Mouse (Mus musculus) forebrain, embryonic 12.5 days (tissue): ENCODE measurements around the gene Exosc5. TPM values are rescaled to one million over a fixed set of nuclear protein-coding genes. Genes with fewer than 3 reads are reported as not detected.

Source experiments
- ATAC-seq: fragments of 200-750 bp; cut with Nextera tagmentation; 2 replicates; pipeline ENCODE4 v1.8.0; 2017; ENCODE audit warnings: moderate TSS enrichment; ENCODE audit not compliant: low FRiP score
- H3K27ac ChIP-seq: fragments of 300-500 bp; sonication (generic); 2 replicates; pipeline ENCODE4 v1.5.1; 2016; ENCODE audit warnings: mild to moderate bottlenecking
- H3K27me3 ChIP-seq: fragments of 300-500 bp; sonication (generic); 2 replicates; pipeline ENCODE4 v1.6.1; 2016; ENCODE audit warnings: mild to moderate bottlenecking
- H3K36me3 ChIP-seq: fragments of 300-500 bp; sonication (generic); replicated peaks from 2 replicates; pipeline ENCODE4 v1.6.1; 2016; ENCODE audit warnings: mild to moderate bottlenecking
- H3K4me1 ChIP-seq: fragments of 300-500 bp; sonication (generic); 2 replicates; pipeline ENCODE4 v1.6.1; 2016
- H3K4me2 ChIP-seq: fragments of 300-500 bp; sonication (generic); 2 replicates; pipeline ENCODE4 v1.6.1; 2016; ENCODE audit warnings: mild to moderate bottlenecking, moderate library complexity
- H3K4me3 ChIP-seq: fragments of 300-500 bp; sonication (generic); replicated peaks from 2 replicates; pipeline ENCODE4 v1.5.1; 2016; ENCODE audit warnings: mild to moderate bottlenecking
- H3K9ac ChIP-seq: fragments of 300-500 bp; sonication (generic); 2 replicates; pipeline ENCODE4 v1.6.1; 2016; ENCODE audit warnings: mild to moderate bottlenecking
- H3K9me3 ChIP-seq: fragments of 300-500 bp; sonication (generic); 2 replicates; pipeline ENCODE4 v1.6.1; 2016
- WGBS: fragments of 180-500 bp; shearing (Covaris S2); methylation state at CpG from one replicate; pipeline ENCODE4 v1.1.7; 2016; 5-methylcytosine and 5-hydroxymethylcytosine counted together
- polyA plus RNA-seq: library from polyadenylated mRNA; unstranded; fragments of >200 nt; fragmentation: Nextera tagmentation; extraction: Ambion mirVana; gene quantifications from 2 replicates; pipeline ENCODE4 v1.2.1, GENCODE M21; 2016

Exosc5 gene
- polyA plus RNA-seq, 1 experiment from 2014 or later = 51.1 TPM

DNA sequence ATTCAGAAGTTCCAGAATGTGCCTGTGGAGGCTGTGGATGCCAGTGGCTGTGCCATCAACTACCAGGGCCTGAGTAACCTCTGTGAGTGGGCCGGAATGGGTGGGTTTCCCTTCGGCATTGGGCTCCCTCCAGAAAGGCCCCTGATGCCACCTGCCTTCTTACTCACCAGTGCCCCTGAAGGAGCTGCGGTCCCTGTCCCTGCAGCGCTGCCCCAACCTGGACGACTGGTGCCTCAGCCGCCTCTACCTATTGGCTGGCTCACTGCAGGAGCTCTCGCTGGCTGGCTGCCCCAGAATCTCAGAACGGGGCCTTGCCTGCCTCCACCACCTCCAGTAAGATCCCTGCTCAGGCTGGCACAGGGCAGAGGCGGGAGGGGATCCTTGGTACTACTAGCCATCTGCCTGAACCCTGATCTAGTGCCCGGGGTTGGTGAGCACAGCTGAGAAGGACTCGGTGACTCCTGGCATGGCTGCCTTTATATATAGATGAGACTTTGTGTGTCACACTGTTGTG is 35.0 kb upstream of the Exosc5 start:
- ATAC-seq = no peak
- Histone ChIP-seq H3K27ac (no peak overlapping the region), H3K27me3 (peaks cover 23% of the 10 kb centered on the region), H3K9me3 (no peaks in the 10 kb centered on the region), H3K9ac (no peak overlapping the region), H3K4me1 (peaks cover 20% of the 10 kb centered on the region), H3K36me3 (peaks cover 15% of the 10 kb centered on the region; the same call in 1 of the 2 replicates), H3K4me2 (no peak overlapping the region), H3K4me3 (no peak overlapping the region)
- WGBS = 88% methylated on average over 11 of the region's 11 CpGs

DNA sequence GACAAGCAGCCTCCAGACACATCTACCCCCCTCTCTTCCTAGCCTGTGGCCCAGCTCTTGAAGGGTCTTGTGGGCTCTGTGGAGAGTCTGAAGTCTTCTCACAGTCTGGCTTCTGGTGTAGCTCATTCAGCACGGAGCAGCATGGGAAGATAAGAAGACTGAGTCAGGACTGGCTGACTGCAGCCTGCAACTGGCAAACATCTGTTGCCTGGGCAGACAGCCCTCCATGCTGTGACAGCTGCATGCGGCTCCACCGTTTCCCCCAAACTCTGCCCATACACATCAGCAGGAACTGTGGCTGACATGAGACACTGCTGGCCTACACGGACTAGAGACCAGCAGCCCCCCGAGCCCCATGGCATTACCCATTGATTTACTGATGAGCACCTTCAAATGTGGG is 34.1 kb upstream of the Exosc5 start:
- Histone ChIP-seq H3K4me1 (peaks cover 15% of the 10 kb centered on the region), H3K9me3 (no peaks in the 10 kb centered on the region), H3K36me3 (peaks cover 22% of the 10 kb centered on the region), H3K4me2 (no peak overlapping the region), H3K27ac (no peak overlapping the region), H3K9ac (no peak overlapping the region), H3K27me3 (peaks cover 26% of the 10 kb centered on the region), H3K4me3 (no peak overlapping the region)
- 85% methylated on average over 5 of the region's 5 CpGs for WGBS
- ATAC-seq = no peak

DNA sequence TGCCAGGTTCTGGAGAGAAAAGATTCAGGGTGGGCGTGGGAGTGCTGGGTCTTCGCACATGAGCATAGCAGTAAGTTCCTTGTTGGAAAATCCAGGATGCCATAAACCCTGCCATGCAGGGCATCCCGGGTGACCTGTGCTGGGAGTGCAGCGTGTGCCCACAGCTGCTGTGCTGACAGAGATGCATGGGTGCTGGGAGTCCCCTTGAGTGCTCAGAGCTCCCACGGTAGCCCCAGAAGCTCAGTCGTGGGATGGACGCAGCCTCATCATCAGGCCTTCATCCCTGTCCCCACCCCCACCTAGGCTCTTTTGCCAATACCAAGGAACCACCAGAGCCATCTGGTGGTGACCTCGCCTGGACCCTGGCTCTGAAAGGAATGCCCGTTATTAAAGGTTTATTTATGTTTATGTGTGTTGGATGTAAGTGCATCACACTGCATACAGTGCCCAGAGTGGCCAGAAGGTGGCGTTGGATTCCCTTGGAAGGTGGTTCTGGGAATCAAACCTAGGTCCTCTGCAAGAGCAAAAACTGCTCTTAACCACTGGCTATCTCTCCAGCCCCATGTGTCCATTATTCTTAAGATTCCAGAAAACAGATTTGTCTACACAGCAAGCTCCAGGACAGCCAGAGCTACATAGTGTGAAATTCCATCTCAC is 33.2 kb upstream of the Exosc5 start:
- no peak overlapping the region for H3K27ac ChIP-seq
- no peak overlapping the region for H3K4me2 ChIP-seq
- H3K27me3 ChIP-seq = peaks cover 26% of the 10 kb centered on the region
- no peaks in the 10 kb centered on the region for H3K9me3 ChIP-seq
- peaks cover 11% of the 10 kb centered on the region for H3K4me1 ChIP-seq
- ATAC-seq = no peak
- WGBS = 69% methylated on average over 10 of the region's 10 CpGs
- H3K4me3 ChIP-seq = no peak overlapping the region
- peaks cover 30% of the 10 kb centered on the region for H3K36me3 ChIP-seq
- no peak overlapping the region for H3K9ac ChIP-seq

DNA sequence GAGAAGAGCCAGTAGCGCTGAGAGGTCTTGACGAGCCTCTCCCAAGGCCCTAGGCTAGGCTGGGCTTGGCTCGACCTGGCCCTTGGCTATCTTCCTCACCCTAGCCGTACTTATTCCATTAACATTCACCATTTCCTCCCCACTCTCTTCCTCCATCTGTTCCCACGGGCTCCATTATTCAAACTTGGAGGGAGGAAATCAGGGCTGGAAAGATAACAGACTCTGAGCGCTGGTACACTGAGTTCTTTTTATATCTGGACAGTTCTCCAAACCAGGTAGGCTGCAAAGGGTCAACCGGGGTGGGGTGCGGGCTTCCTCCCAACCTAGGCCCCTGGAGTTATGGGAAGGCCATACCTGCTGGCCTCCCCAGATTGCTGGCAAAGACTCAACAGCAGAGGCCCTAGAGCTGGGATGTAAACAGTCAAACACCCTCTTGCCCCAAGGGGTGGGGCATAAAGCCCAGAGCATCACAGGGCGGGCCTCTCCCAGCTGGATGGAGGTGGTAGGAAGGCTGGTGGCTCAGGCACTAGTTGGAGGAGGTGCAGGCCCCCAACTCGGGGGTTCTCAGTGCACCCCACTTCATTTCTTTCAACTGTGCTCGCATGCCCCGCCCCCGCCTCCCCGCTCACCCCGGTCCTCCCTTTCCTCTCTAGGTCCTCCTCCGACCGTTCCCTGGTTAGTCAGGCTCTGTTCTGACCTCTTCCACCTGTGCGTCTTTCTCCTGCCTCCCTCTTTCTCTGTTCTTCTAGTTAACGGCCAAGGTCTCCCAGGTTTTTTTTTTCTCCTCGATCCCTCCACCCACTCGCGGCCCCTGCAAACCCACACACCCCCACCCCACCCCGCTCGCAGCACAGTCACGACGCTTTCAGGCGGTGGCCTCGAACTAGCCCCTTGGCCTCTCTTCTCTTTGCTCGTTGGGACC is 32.2 kb upstream of the Exosc5 start, which contains the start of gene B3gnt8:
Gene B3gnt8, plus strand, starts transcription at position 146 of the 922 bp plus-strand sequence.
- H3K4me2 ChIP-seq = peak within 1 kb of the TSS; percentile 52
- H3K27ac ChIP-seq = no peak within 1 kb of the TSS
- peak within 1 kb of the TSS; percentile 27 for H3K4me3 ChIP-seq
- WGBS = 22% methylated on average over 29 of the region's 29 CpGs
- H3K36me3 ChIP-seq = peaks cover 29% of the 10 kb centered on the region
- peak within 1 kb of the TSS; percentile 49; the same call in 1 of the 2 replicates for H3K9ac ChIP-seq
- peaks cover 11% of the 10 kb centered on the region for H3K4me1 ChIP-seq
- H3K9me3 ChIP-seq = no peaks in the 10 kb centered on the region
- ATAC-seq = no peak
- peaks cover 26% of the 10 kb centered on the region for H3K27me3 ChIP-seq

DNA sequence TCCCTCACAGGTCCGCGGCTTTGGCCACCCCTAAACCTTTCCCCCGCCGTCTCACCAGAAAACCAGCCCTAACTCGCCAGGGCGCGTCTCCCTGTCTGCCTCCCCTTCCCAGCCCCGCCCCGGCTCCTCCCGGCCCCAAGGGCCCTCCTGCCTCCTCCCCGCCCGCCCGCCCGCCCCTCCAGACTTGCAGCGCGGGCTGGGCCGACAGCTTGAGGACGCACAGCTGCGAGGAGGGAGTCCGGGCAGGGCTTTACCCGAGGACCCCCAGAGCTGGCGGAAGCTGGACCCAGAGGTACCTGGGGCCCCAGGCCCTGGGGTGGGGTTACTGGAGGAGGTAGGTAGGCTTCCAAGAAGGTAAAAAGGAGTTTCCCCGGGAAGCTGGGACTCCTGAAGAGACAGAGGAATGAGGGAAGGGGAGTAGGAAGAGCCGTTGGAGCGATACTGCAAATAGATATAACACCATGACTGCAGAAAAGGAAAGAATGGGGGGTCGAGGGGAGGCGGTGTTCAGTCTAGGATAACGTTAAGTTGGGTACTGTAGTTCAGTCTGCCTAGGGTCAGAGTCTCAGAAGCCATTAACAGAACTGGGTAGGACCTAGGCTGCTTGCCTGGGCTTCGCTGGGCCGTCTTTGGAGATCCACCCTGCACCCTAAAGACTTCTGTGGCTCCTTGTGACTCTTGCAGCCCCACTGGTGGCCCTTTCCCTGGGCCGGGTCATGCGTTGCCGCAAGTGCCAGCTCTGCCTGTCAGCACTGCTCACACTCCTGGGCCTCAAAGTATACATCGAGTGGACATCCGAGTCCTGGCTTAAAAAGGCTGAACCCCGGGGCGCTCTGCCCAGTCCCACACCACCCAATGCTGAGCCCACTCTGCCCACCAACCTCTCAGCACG is 31.3 kb upstream of the Exosc5 start:
- no peak overlapping the region for H3K27ac ChIP-seq
- ATAC-seq = peak; percentile 58; the same call in 1 of the 2 replicates
- WGBS = 18% methylated on average over 38 of the region's 38 CpGs

DNA sequence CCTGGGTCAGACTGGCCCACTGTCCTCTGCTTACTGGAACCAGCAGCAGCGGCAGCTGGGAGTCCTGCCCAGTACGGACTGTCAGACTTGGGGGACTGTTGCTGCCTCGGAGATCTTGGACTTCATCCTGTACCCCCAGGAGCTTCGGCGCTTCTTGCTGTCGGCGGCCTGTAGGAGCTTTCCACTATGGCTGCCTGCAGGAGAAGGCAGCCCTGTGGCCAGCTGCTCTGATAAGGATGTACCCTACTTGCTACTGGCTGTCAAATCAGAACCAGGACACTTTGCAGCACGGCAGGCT is 30.7 kb upstream of the Exosc5 start:
- H3K9ac ChIP-seq = no peak overlapping the region
- no peaks in the 10 kb centered on the region for H3K9me3 ChIP-seq
- no peak overlapping the region for H3K4me3 ChIP-seq
- peaks cover 33% of the 10 kb centered on the region for H3K36me3 ChIP-seq
- 68% methylated on average over 8 of the region's 8 CpGs for WGBS
- no peak overlapping the region for H3K4me2 ChIP-seq
- H3K27me3 ChIP-seq = peaks cover 26% of the 10 kb centered on the region
- no peak overlapping the region for H3K27ac ChIP-seq
- peaks cover 11% of the 10 kb centered on the region for H3K4me1 ChIP-seq
- no peak for ATAC-seq

More for the DNA sequence above, 31.3 kb upstream of the Exosc5 start:
- no peaks in the 10 kb centered on the region for H3K9me3 ChIP-seq
- H3K4me1 ChIP-seq = peaks cover 11% of the 10 kb centered on the region
- H3K4me2 ChIP-seq = peak overlapping the region; percentile 52
- H3K9ac ChIP-seq = peak overlapping the region; percentile 49; the same call in 1 of the 2 replicates
- peak overlapping the region; percentile 27 for H3K4me3 ChIP-seq
- peaks cover 26% of the 10 kb centered on the region for H3K27me3 ChIP-seq
- peaks cover 29% of the 10 kb centered on the region for H3K36me3 ChIP-seq

DNA sequence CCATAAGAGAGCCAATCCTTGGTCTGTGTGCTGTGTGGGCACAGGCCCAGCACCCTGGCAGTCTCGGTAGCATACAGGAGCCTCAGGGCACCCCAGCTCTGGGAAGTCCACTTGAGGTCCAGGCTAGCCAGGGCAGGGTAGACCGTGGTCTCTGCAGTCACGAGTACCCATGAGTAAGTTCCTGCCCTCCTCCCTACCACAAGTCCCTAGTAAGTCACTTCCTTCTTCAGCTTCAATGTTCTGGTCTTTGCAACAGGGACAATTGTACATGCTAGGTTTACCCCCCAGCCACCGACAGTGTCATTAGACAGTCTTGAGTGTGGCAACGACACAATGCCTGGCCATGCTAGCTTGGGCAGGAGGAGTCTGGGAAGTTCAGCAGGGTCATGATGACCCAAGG is 26.3 kb upstream of the Exosc5 start:
- peaks cover 36% of the 10 kb centered on the region for H3K36me3 ChIP-seq
- no peak overlapping the region for H3K27ac ChIP-seq
- peaks cover under 1% of the 10 kb centered on the region for H3K4me1 ChIP-seq
- no peak overlapping the region for H3K4me2 ChIP-seq
- H3K27me3 ChIP-seq = peaks cover 16% of the 10 kb centered on the region
- no peaks in the 10 kb centered on the region for H3K9me3 ChIP-seq
- 93% methylated on average over 5 of the region's 5 CpGs for WGBS
- no peak for ATAC-seq
- H3K9ac ChIP-seq = no peak overlapping the region
- no peak overlapping the region for H3K4me3 ChIP-seq

DNA sequence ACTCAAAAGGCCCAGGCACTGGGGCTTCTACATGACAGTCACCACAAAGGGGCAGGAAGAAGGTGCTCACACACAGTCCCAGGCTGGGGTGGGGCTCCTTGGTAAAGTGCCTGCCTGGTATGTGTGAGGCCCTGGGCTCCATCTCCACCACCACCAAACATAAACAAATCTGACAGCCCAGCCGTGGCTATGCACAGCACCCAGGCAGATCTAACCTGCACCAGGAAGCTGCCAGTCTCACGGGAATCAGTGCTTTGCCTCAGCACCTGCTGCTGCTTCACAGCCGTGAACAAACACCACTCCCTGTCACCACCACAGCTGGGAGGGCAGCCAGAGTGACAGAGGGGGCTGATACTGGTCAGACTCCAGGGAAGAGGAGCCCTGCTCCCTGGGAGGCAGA is 22.6 kb upstream of the Exosc5 start:
- Histone ChIP-seq H3K4me3 (no peak overlapping the region), H3K4me1 (no peaks in the 10 kb centered on the region), H3K9me3 (no peaks in the 10 kb centered on the region), H3K27ac (no peak overlapping the region), H3K4me2 (no peak overlapping the region), H3K27me3 (no peaks in the 10 kb centered on the region), H3K36me3 (peaks cover 18% of the 10 kb centered on the region; the same call in 1 of the 2 replicates), H3K9ac (no peak overlapping the region)
- WGBS = 78% methylated on average over 3 of the region's 3 CpGs
- ATAC-seq = no peak

DNA sequence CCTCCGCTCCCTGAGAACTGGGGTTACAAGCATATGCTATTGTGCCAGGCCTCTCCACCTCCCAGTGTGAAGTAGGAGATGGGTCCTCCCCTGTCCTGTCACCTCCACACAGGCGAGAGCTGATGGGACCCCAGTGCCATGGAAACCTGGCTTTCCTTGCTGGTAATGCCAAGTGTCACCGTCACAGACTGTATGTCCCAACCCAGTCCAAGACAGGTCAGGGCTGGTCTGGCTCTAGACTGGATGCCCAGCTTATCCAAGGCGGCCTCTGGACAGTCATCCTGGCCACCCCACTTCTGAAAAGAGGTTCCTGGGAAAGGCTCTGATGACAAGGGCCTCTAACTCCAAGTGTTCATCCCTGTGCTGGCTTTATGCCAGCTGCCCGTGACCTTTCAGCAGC is 21.9 kb upstream of the Exosc5 start:
- no peak for ATAC-seq
- Histone ChIP-seq H3K27me3 (no peaks in the 10 kb centered on the region), H3K9ac (no peak overlapping the region), H3K36me3 (peaks cover 18% of the 10 kb centered on the region; the same call in 1 of the 2 replicates), H3K4me3 (no peak overlapping the region), H3K9me3 (no peaks in the 10 kb centered on the region), H3K4me1 (no peaks in the 10 kb centered on the region), H3K27ac (no peak overlapping the region), H3K4me2 (no peak overlapping the region)
- WGBS = 90% methylated on average over 5 of the region's 5 CpGs

DNA sequence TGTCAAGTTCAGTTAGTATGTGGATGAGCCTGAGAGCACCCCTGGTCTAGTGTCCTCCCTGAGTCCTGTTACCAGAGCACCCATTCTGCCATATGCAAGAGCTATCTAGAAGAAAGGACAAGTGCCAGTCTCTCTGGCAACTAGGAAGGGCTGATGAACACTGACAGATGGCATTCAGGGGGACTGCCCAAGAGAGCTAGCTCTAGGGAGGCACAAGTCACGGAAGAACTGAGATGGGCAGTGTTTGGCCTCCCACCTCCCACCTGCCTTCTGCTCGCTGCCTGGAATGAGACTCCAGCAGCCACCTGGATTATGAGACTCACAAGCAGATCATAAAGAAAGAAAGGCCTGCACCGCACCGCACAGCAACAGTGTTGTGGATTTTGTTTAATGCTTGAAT is 19.2 kb upstream of the Exosc5 start:
- H3K4me2 ChIP-seq = no peak overlapping the region
- no peaks in the 10 kb centered on the region for H3K4me1 ChIP-seq
- no peak overlapping the region for H3K27ac ChIP-seq
- no peak for ATAC-seq
- H3K36me3 ChIP-seq = 0 out of 2 replicates have a peak, but pooled peaks cover 14% of the 10 kb centered on the region
- no peak overlapping the region for H3K9ac ChIP-seq
- H3K4me3 ChIP-seq = no peak overlapping the region
- no peaks in the 10 kb centered on the region for H3K9me3 ChIP-seq
- no peaks in the 10 kb centered on the region for H3K27me3 ChIP-seq
- 93% methylated on average over 4 of the region's 4 CpGs for WGBS

DNA sequence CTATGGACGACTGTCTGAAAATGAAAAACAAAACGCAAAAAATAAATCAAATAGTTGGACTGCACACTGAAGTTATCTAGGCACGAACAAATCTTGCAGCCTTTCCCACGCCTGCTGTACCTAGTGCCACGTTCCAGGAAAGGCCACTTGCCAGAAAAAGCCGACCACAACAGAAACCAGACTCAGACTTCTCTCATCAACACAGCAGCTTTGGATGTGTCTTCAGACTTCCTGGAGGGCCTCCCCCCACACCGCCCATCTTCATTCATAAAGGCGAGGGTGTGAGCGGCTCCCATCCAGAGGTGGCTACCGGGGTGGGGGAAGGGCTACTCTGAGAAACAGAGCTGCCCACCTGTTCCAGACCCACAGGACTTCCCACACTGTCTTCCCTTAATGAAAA is 14.8 kb upstream of the Exosc5 start:
- no peaks in the 10 kb centered on the region for H3K9me3 ChIP-seq
- H3K4me2 ChIP-seq = no peak overlapping the region
- WGBS = 85% methylated on average over 10 of the region's 10 CpGs
- no peak overlapping the region for H3K27ac ChIP-seq
- H3K4me3 ChIP-seq = no peak overlapping the region
- no peak overlapping the region for H3K9ac ChIP-seq
- ATAC-seq = no peak
- no peaks in the 10 kb centered on the region for H3K36me3 ChIP-seq
- no peaks in the 10 kb centered on the region for H3K27me3 ChIP-seq
- H3K4me1 ChIP-seq = peaks cover 4% of the 10 kb centered on the region; the same call in 1 of the 2 replicates

DNA sequence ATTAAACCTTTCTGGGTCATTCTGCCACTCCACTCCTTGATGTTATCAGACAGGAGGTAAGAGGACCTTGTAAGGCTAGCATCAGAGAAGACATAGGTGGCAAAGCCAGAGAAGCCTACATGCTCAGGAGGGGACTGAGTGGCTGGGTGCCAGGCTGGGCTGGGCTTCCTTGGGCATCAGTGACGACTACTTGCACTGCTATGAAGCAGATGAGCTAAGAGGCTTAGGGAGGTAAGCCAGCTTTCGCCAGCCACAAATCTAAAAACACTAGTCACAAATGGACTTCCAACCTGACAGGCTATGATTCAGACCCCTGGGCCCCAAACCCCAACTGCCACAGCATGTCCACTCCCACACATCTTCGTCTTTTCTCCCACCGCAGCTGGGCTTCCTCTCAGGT is 14.3 kb upstream of the Exosc5 start:
- Histone ChIP-seq H3K9me3 (no peaks in the 10 kb centered on the region), H3K4me3 (no peak overlapping the region), H3K27ac (no peak overlapping the region; the same call in 1 of the 2 replicates), H3K4me2 (no peak overlapping the region), H3K4me1 (peaks cover 4% of the 10 kb centered on the region; the same call in 1 of the 2 replicates), H3K27me3 (no peaks in the 10 kb centered on the region), H3K9ac (no peak overlapping the region), H3K36me3 (no peaks in the 10 kb centered on the region)
- no peak for ATAC-seq
- 78% methylated on average over 4 of the region's 4 CpGs for WGBS
